Mouse (Mus musculus) embryonic facial prominence, embryonic 15.5 days (tissue): Measurements from ENCODE around the gene Epp13. TPM values are rescaled to one million over a fixed set of nuclear protein-coding genes. Genes with fewer than 3 reads are reported as not detected.
A peak's percentile ranks its signal among the peaks of the same experiment; 100 is the strongest.
"Not testable (repeated sequence)": the region's sequence is repeated elsewhere in the genome, so short reads cannot be mapped to it uniquely, and the experiment has no call there.

Experiments
- ATAC-seq: fragments of 200-750 bp; cut with Nextera tagmentation; 2 replicates; pipeline ENCODE4 v1.8.0; 2017; ENCODE audit warnings: low read depth, moderate TSS enrichment; ENCODE audit not compliant: insufficient number of reproducible peaks, low FRiP score, low TSS enrichment
- H3K27ac ChIP-seq: fragments of 300-500 bp; sonication (generic); replicated peaks from 2 replicates; pipeline ENCODE4 v1.5.1; 2015; ENCODE audit warnings: mild to moderate bottlenecking, inconsistent platforms
- H3K27me3 ChIP-seq: fragments of 300-500 bp; sonication (generic); 2 replicates; pipeline ENCODE4 v1.6.1; 2015; ENCODE audit warnings: inconsistent platforms
- H3K36me3 ChIP-seq: fragments of 300-500 bp; sonication (generic); 2 replicates; pipeline ENCODE4 v1.6.1; 2015; ENCODE audit warnings: mild to moderate bottlenecking, inconsistent platforms
- H3K4me1 ChIP-seq: fragments of 300-500 bp; sonication (generic); 2 replicates; pipeline ENCODE4 v1.6.1; 2015; ENCODE audit warnings: inconsistent platforms
- H3K4me2 ChIP-seq: fragments of 300-500 bp; sonication (generic); replicated peaks from 2 replicates; pipeline ENCODE4 v1.6.1; 2015; ENCODE audit warnings: mild to moderate bottlenecking, inconsistent platforms
- H3K4me3 ChIP-seq: fragments of 300-500 bp; sonication (generic); replicated peaks from 2 replicates; pipeline ENCODE4 v1.5.1; 2015; ENCODE audit warnings: mild to moderate bottlenecking, inconsistent platforms
- H3K9ac ChIP-seq: fragments of 300-500 bp; sonication (generic); 2 replicates; pipeline ENCODE4 v1.6.1; 2015; ENCODE audit warnings: inconsistent platforms
- H3K9me3 ChIP-seq: fragments of 300-500 bp; sonication (generic); replicated peaks from 2 replicates; pipeline ENCODE4 v1.6.1; 2016; ENCODE audit warnings: inconsistent platforms
- WGBS: fragments of 180-500 bp; shearing (Covaris S2); methylation state at CpG from one replicate; pipeline ENCODE4 v1.1.7; 2015; 5-methylcytosine and 5-hydroxymethylcytosine counted together
- polyA plus RNA-seq: library from polyadenylated mRNA; unstranded; fragments of >200 nt; fragmentation: Nextera tagmentation; extraction: Ambion mirVana; gene quantifications from 2 replicates; pipeline ENCODE4 v1.2.1, GENCODE M21; 2015

Epp13 gene
- polyA plus RNA-seq, 1 experiment from 2014 or later: not detected

DNA sequence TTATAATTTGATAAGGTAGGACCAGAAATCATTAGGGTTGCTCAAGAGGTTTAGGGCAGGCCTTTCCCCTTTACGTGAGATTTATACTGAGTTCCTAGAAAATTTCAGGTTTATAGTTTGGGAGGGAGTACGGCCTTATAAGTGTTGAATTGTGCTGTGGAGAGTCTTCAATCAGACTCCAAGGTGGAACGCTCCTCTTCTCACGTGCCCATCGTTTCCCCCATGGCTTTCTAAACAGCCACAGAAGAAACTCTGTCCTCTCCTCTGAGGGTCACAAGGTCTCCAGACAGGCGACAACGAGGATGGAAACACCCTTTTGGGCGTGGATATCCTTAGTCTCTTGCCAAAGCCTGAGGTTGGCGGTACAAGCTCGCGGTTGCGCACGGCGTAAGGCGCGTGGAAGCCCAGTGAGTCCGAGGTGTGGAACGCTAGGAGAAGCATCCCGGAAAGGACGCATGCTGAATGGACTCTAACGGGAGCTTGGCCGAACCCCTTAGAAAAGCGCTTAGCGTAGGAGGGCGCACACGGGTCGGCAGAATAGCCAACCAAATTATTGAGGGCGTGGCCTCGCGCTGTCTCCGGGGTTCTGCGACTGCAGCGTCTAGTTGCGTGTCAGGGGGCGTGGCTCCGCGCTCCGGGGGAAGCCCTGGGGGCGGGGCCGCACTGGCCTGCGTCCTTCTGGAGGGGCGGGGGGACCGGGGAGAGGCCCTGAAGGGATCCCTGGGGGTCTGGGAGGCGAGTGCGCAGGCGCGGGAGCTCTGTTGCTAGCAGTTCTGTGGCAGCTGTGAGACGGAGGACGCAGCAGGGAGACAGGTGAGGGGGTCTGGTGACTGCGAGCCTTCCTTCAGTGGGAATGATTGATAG is 33.6 kb downstream of the Epp13 start, which contains the start of gene Zfp667:
Gene Zfp667, plus strand, starts transcription at position 738 of the 864 bp plus-strand sequence.
- 3% methylated on average over 50 of the region's 50 CpGs for WGBS
- peak within 1 kb of the TSS; percentile 56 for H3K4me3 ChIP-seq
- H3K4me2 ChIP-seq: peak within 1 kb of the TSS; percentile 65
- peaks cover 13% of the 10 kb centered on the region for H3K4me1 ChIP-seq
- H3K27me3 ChIP-seq: no peaks in the 10 kb centered on the region
- peak within 1 kb of the TSS; percentile 73 for H3K27ac ChIP-seq
- peak within 1 kb of the TSS; percentile 35 for H3K9ac ChIP-seq
- H3K9me3 ChIP-seq: no peaks in the 10 kb centered on the region
- H3K36me3 ChIP-seq: no peaks in the 10 kb centered on the region
- peak; percentile 90 for ATAC-seq

DNA sequence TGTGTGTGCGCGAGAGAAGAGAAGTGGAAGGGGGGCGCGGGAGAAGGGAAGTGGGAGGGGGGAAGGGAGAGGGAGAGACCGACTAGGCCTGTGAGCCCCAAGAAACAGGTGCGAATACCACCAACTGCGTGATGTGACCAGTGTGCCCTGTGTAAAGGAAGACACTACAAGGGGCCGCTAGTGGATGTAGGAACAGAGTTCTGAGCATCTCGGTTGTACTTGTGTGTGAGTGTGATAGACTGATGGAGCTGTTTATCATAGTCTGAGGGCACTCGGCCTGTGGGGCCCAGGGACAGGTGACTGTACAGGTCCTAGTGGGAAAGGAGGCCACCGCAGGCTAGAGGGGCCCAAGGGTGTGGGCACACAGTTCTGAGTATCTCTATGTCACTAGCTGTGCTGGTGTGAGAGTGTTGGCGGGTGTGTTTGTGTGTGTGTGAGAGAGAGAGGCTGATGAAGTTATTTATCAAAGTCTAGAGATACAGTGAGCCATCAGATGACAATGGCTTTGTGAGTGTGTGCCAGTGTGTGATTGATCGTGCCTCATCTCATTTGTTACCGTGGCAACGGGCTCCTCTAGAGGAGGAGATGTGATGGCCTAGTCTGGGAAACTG is 34.5 kb downstream of the Epp13 start:
- 32% methylated on average over 15 of the region's 15 CpGs for WGBS

DNA sequence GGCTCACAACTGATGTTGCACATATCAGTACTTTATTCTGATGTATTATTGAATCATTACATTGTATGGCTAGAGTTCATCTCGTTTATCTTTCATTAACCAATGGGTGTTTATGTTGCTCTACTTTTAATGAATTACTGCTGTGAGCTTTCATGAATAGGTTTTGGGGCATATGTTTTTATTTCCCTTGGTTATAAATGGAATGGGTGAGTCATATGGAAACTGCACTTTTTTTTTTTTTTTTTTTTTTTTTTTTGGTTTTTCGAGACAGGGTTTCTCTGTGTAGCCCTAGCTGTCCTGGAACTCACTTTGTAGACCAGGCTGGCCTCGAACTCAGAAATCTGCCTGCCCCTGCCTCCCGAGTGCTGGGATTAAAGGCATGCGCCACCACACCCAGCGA is 38.6 kb downstream of the Epp13 start:
- not testable (repeated sequence) for H3K4me2 ChIP-seq, ATAC-seq, H3K27me3 ChIP-seq, H3K9me3 ChIP-seq, H3K4me3 ChIP-seq, H3K4me1 ChIP-seq, H3K9ac ChIP-seq, H3K27ac ChIP-seq
- 76% methylated on average over 6 of the region's 6 CpGs for WGBS
- peaks cover 17% of the 10 kb centered on the region; the same call in 1 of the 2 replicates for H3K36me3 ChIP-seq

More for the DNA sequence above, 34.5 kb downstream of the Epp13 start:
- H3K4me3 ChIP-seq: peak overlapping the region; percentile 56
- H3K4me1 ChIP-seq: peaks cover 13% of the 10 kb centered on the region
- peak overlapping the region; percentile 73; the same call in 1 of the 2 replicates for H3K27ac ChIP-seq
- no peaks in the 10 kb centered on the region for H3K27me3 ChIP-seq
- no peaks in the 10 kb centered on the region for H3K36me3 ChIP-seq
- H3K9me3 ChIP-seq: no peaks in the 10 kb centered on the region
- peak; percentile 3; the same call in 1 of the 2 replicates for ATAC-seq
- H3K4me2 ChIP-seq: peak overlapping the region; percentile 65
- H3K9ac ChIP-seq: peak overlapping the region; percentile 28

DNA sequence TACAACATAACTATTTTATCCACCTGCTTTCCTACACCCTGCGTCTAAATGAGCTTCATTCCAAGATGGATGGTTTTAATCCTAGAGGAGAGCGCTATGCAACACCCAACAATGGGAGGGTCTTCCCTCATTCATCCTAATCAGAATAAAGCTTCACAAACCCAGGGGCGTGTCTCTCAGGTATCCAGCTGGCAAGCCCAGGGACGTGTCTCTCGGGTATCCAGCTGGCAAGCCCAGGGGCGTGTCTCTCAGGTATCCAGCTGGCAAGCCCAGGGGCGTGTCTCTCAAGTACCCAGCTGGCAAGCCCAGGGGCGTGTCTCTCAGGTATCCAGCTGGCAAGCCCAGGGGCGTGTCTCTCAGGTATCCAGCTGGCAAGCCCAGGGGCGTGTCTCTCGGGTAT is 48.3 kb downstream of the Epp13 start:
- H3K4me2 ChIP-seq, H3K4me3 ChIP-seq, H3K9me3 ChIP-seq, H3K27me3 ChIP-seq, ATAC-seq, H3K9ac ChIP-seq, H3K4me1 ChIP-seq, H3K27ac ChIP-seq: not testable (repeated sequence)
- 69% methylated on average over 11 of the region's 11 CpGs for WGBS
- peaks cover 47% of the 10 kb centered on the region for H3K36me3 ChIP-seq

DNA sequence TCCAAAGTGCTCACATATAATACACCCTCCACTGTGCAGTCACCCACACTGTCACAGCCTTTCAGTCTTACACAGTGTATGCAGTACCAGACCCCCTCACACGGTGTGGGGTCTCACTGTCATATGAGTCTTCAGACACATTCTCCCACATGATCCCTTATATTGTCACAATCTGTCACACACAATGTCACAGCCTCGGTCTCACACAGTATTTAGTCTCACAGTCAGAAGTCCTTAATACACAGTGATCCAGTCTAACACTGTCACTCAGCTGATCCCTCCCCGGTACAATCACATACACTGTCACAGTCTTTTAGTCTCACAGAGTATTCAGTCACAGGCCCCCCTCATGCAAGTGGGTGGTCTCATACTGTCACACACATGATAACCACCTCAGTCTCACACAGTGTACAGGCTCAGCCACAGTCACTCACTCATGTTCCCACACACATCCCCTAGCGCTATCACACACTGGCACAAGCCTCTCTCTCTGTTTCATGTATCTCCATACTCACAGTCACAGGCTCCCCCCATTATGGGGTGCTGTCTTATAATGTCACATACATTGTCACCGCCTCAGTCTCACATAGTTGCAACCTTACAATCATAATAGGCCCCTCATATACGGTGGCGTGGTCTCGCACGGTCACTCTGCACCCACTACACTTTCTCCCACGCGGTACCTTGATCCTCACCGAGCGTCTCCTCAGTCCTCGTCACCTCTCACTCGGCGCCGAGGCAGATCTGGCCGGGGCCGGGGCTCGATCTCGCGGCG is 78.1 kb downstream of the Epp13 start:
- H3K27me3 ChIP-seq: no peaks in the 10 kb centered on the region
- H3K9ac ChIP-seq: peak overlapping the region; percentile 71
- peak overlapping the region; percentile 62 for H3K4me3 ChIP-seq
- peak overlapping the region; percentile 72 for H3K27ac ChIP-seq
- H3K36me3 ChIP-seq: 0 out of 2 replicates have a peak, but pooled peaks cover 7% of the 10 kb centered on the region
- H3K9me3 ChIP-seq: no peaks in the 10 kb centered on the region
- ATAC-seq: peak; percentile 82
- H3K4me2 ChIP-seq: peak overlapping the region; percentile 69
- peaks cover 10% of the 10 kb centered on the region for H3K4me1 ChIP-seq
- WGBS: 13% methylated on average over 23 of the region's 23 CpGs

DNA sequence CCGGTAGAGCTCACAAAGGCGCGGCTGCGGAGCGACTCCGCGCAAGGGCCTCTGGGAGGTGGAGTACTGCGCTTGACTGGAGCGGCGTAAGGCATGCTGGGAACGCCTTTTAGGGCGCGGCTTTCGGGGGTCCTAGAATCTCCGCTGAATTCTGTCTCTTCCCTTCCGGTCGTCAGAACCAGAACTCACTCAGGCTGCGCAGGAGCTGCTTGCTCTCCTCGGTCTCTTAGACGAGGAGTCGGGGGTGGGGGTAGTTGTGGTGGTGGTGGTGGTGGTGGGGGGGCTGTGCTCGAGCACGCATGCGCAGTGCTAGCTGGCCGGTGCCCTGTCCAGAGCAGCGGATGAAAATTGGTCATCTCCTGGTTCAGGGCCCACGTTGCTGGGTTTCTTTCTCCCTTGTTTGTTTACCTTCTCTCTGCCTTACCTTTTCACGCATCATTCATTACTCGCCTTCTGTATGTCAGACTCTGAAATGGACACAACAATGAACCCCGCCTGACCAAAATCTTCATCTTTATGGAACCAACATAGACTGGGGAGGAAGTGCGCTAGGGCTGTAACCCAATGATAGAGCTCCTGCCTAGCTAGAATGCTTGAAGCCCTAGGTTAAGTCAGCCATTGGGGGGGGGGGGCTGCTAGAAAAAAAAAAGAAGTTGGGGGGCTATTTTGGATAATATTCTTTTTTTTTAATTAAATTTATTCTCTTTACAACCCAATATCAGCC is 78.9 kb downstream of the Epp13 start, which contains the start of gene Zfp583:
Gene Zfp583, minus strand, starts transcription at position 53 of the 724 bp plus-strand sequence.
- Histone ChIP-seq H3K27me3 (no peaks in the 10 kb centered on the region), H3K4me3 (peak within 1 kb of the TSS; percentile 62), H3K4me2 (peak within 1 kb of the TSS; percentile 69), H3K9me3 (no peaks in the 10 kb centered on the region), H3K27ac (peak within 1 kb of the TSS; percentile 72), H3K4me1 (peaks cover 10% of the 10 kb centered on the region), H3K9ac (peak within 1 kb of the TSS; percentile 71), H3K36me3 (0 out of 2 replicates have a peak, but pooled peaks cover 7% of the 10 kb centered on the region)
- ATAC-seq: peak; percentile 94
- WGBS: 5% methylated on average over 31 of the region's 31 CpGs

Other genes with a start within 250 kb of the Epp13 start
- gene Vmn1r65, start 241.7 kb upstream of the Epp13 start, polyA plus RNA-seq: not detected in 2 replicates
- gene Nlrp4c, start 207.5 kb upstream of the Epp13 start, polyA plus RNA-seq: not detected in 2 replicates
- 26.4 and 27.2 TPM in 2 replicates for gene Zfp787, start 96.7 kb upstream of the Epp13 start, polyA plus RNA-seq
- 60.3 and 61.5 TPM in 2 replicates for gene Zfp444, start 80.5 kb upstream of the Epp13 start, polyA plus RNA-seq
- not detected in 2 replicates for gene Galp, start 55.6 kb upstream of the Epp13 start, polyA plus RNA-seq
- not detected in 2 replicates for gene Zscan5b, start 30.4 kb upstream of the Epp13 start, polyA plus RNA-seq
- gene Zfp667, start 33.9 kb downstream of the Epp13 start, polyA plus RNA-seq: 11.5 and 11.6 TPM in 2 replicates
- 5.9 and 6.2 TPM in 2 replicates for gene Zfp583, start 78.6 kb downstream of the Epp13 start, polyA plus RNA-seq
- 1.8 and 1.9 TPM in 2 replicates for gene Gm3854, start 91.0 kb downstream of the Epp13 start, polyA plus RNA-seq
- 2.2 and 4.2 TPM in 2 replicates for gene Zfp78, start 110.6 kb downstream of the Epp13 start, polyA plus RNA-seq
- 9.5 and 10.0 TPM in 2 replicates for gene Zfp28, start 130.6 kb downstream of the Epp13 start, polyA plus RNA-seq
- 0.26 and 0.44 TPM in 2 replicates for gene Smim17, start 146.0 kb downstream of the Epp13 start, polyA plus RNA-seq
- gene Gm20715, start 157.6 kb downstream of the Epp13 start, polyA plus RNA-seq: not detected in 2 replicates
- 0.16 TPM in 1 of 2 replicates, not detected in the other for gene Olfr1344, start 186.0 kb downstream of the Epp13 start, polyA plus RNA-seq
- gene Olfr1336, start 203.5 kb downstream of the Epp13 start, polyA plus RNA-seq: not detected in 2 replicates
- gene Olfr1346, start 214.4 kb downstream of the Epp13 start, polyA plus RNA-seq: not detected in 2 replicates
- not detected in 2 replicates for gene Olfr5, start 234.2 kb downstream of the Epp13 start, polyA plus RNA-seq
- gene Olfr1347, start 247.0 kb downstream of the Epp13 start, polyA plus RNA-seq: not detected in 2 replicates